Mouse (Mus musculus) hindbrain, embryonic 13.5 days (tissue): ENCODE results near the gene Adipoq. TPM values are rescaled to one million over a fixed set of nuclear protein-coding genes. Genes with fewer than 3 reads are reported as not detected.
"Not testable (repeated sequence)": the region's sequence is repeated elsewhere in the genome, so short reads cannot be mapped to it uniquely, and the experiment has no call there.

Experiments used
- ATAC-seq: fragments of 200-750 bp; cut with Nextera tagmentation; 2 replicates; pipeline ENCODE4 v1.8.0; 2017; ENCODE audit warnings: moderate TSS enrichment; ENCODE audit not compliant: low FRiP score
- H3K27ac ChIP-seq: fragments of 300-500 bp; sonication (generic); 2 replicates; pipeline ENCODE4 v1.5.1; 2015; ENCODE audit warnings: inconsistent platforms, mild to moderate bottlenecking, moderate library complexity
- H3K27me3 ChIP-seq: fragments of 300-500 bp; sonication (generic); 2 replicates; pipeline ENCODE4 v1.6.1; 2015; ENCODE audit warnings: mild to moderate bottlenecking, inconsistent platforms
- H3K36me3 ChIP-seq: fragments of 300-500 bp; sonication (generic); 2 replicates; pipeline ENCODE4 v1.6.1; 2015; ENCODE audit warnings: mild to moderate bottlenecking, inconsistent platforms
- H3K4me1 ChIP-seq: fragments of 300-500 bp; sonication (generic); replicated peaks from 2 replicates; pipeline ENCODE4 v1.6.1; 2015; ENCODE audit warnings: inconsistent platforms
- H3K4me2 ChIP-seq: fragments of 300-500 bp; sonication (generic); 2 replicates; pipeline ENCODE4 v1.6.1; 2015; ENCODE audit warnings: inconsistent platforms, mild to moderate bottlenecking, moderate library complexity
- H3K4me3 ChIP-seq: fragments of 300-500 bp; sonication (generic); 2 replicates; pipeline ENCODE4 v1.5.1; 2015; ENCODE audit warnings: mild to moderate bottlenecking, inconsistent platforms
- H3K9ac ChIP-seq: fragments of 300-500 bp; sonication (generic); 2 replicates; pipeline ENCODE4 v1.6.1; 2015; ENCODE audit warnings: mild to moderate bottlenecking, inconsistent platforms
- H3K9me3 ChIP-seq: fragments of 300-500 bp; sonication (generic); 2 replicates; pipeline ENCODE4 v1.6.1; 2016; ENCODE audit warnings: inconsistent platforms
- WGBS: fragments of 180-500 bp; shearing (Covaris S2); methylation state at CpG from one replicate; pipeline ENCODE4 v1.1.7; 2015; 5-methylcytosine and 5-hydroxymethylcytosine counted together
- polyA plus RNA-seq: library from polyadenylated mRNA; unstranded; fragments of >200 nt; fragmentation: Nextera tagmentation; extraction: Ambion mirVana; gene quantifications from 2 replicates; pipeline ENCODE4 v1.2.1, GENCODE M21; 2015

The Adipoq gene
- polyA plus RNA-seq, 1 experiment from 2014 or later = not detected

- ATAC-seq = no peak
- Histone ChIP-seq H3K9me3 (0 out of 2 replicates have a peak, but pooled peaks cover 8% of the 10 kb centered on the region), H3K27me3 (no peaks in the 10 kb centered on the region), H3K27ac (no peak overlapping the region), H3K9ac (no peak overlapping the region), H3K4me2 (no peak overlapping the region), H3K4me3 (no peak overlapping the region), H3K36me3 (no peaks in the 10 kb centered on the region), H3K4me1 (no peaks in the 10 kb centered on the region)
- WGBS = 90% methylated on average over 5 of the region's 5 CpGs
These were observed 28.5 kb downstream of the Adipoq start for GRCm38 (mm10) chr16:23174855-23175254.

GRCm38 (mm10) chr16:23175956-23176355, 29.6 kb downstream of the Adipoq start:
- no peaks in the 10 kb centered on the region for H3K27me3 ChIP-seq
- H3K9me3 ChIP-seq = 0 out of 2 replicates have a peak, but pooled peaks cover 8% of the 10 kb centered on the region
- no peak overlapping the region for H3K4me3 ChIP-seq
- H3K36me3 ChIP-seq = no peaks in the 10 kb centered on the region
- no peak overlapping the region for H3K9ac ChIP-seq
- ATAC-seq = no peak
- no peaks in the 10 kb centered on the region for H3K4me1 ChIP-seq
- no peak overlapping the region for H3K27ac ChIP-seq
- 69% methylated on average over 3 of the region's 3 CpGs for WGBS
- no peak overlapping the region for H3K4me2 ChIP-seq

GRCm38 (mm10) chr16:23177856-23178255, 31.5 kb downstream of the Adipoq start:
- 96% methylated on average over 2 of the region's 2 CpGs for WGBS
- no peak for ATAC-seq
- Histone ChIP-seq H3K27ac (no peak overlapping the region), H3K4me1 (no peaks in the 10 kb centered on the region), H3K36me3 (no peaks in the 10 kb centered on the region), H3K9me3 (0 out of 2 replicates have a peak, but pooled peaks cover 2% of the 10 kb centered on the region), H3K4me2 (no peak overlapping the region), H3K27me3 (no peaks in the 10 kb centered on the region), H3K4me3 (no peak overlapping the region), H3K9ac (no peak overlapping the region)

- Histone ChIP-seq H3K4me2 (no peak overlapping the region), H3K9me3 (no peaks in the 10 kb centered on the region), H3K27ac (no peak overlapping the region), H3K4me1 (no peaks in the 10 kb centered on the region), H3K9ac (no peak overlapping the region), H3K4me3 (no peak overlapping the region), H3K27me3 (no peaks in the 10 kb centered on the region), H3K36me3 (no peaks in the 10 kb centered on the region)
- WGBS = 95% methylated on average over 5 of the region's 5 CpGs
- ATAC-seq = no peak
These were observed 32.5 kb downstream of the Adipoq start for GRCm38 (mm10) chr16:23178796-23179195.

GRCm38 (mm10) chr16:23179436-23179835, 33.1 kb downstream of the Adipoq start:
- WGBS = 92% methylated on average over 18 of the region's 18 CpGs
- not testable (repeated sequence) for ATAC-seq

GRCm38 (mm10) chr16:23181054-23181453, 34.7 kb downstream of the Adipoq start:
- H3K27ac ChIP-seq = no peak overlapping the region
- H3K4me1 ChIP-seq = no peaks in the 10 kb centered on the region
- no peak for ATAC-seq
- no peak overlapping the region for H3K4me2 ChIP-seq
- no peak overlapping the region for H3K4me3 ChIP-seq
- no peaks in the 10 kb centered on the region for H3K27me3 ChIP-seq
- H3K36me3 ChIP-seq = no peaks in the 10 kb centered on the region
- H3K9me3 ChIP-seq = no peaks in the 10 kb centered on the region
- H3K9ac ChIP-seq = no peak overlapping the region
- 83% methylated on average over 4 of the region's 4 CpGs for WGBS

More at GRCm38 (mm10) chr16:23179436-23179835, 33.1 kb downstream of the Adipoq start:
- H3K4me2 ChIP-seq, H3K4me1 ChIP-seq, H3K4me3 ChIP-seq, H3K27me3 ChIP-seq, H3K27ac ChIP-seq, H3K36me3 ChIP-seq, H3K9me3 ChIP-seq, H3K9ac ChIP-seq: not testable (repeated sequence)

GRCm38 (mm10) chr16:23181487-23181886, 35.2 kb downstream of the Adipoq start:
- no peak overlapping the region for H3K4me3 ChIP-seq
- H3K36me3 ChIP-seq = no peaks in the 10 kb centered on the region
- no peak overlapping the region for H3K27ac ChIP-seq
- no peaks in the 10 kb centered on the region for H3K27me3 ChIP-seq
- no peak overlapping the region for H3K4me2 ChIP-seq
- H3K9me3 ChIP-seq = no peaks in the 10 kb centered on the region
- no peaks in the 10 kb centered on the region for H3K4me1 ChIP-seq
- H3K9ac ChIP-seq = no peak overlapping the region
- ATAC-seq = no peak
- WGBS = 77% methylated on average over 3 of the region's 3 CpGs

- Histone ChIP-seq H3K4me3 (no peak overlapping the region), H3K4me2 (no peak overlapping the region), H3K9me3 (no peaks in the 10 kb centered on the region), H3K27me3 (no peaks in the 10 kb centered on the region), H3K4me1 (no peaks in the 10 kb centered on the region), H3K36me3 (no peaks in the 10 kb centered on the region), H3K9ac (no peak overlapping the region), H3K27ac (no peak overlapping the region)
- 89% methylated on average over 1 of the region's 1 CpGs for WGBS
- no peak for ATAC-seq
These were observed 35.7 kb downstream of the Adipoq start for GRCm38 (mm10) chr16:23181942-23182597.

- H3K9me3 ChIP-seq = no peaks in the 10 kb centered on the region
- no peaks in the 10 kb centered on the region for H3K36me3 ChIP-seq
- no peak overlapping the region for H3K4me3 ChIP-seq
- no peak overlapping the region for H3K4me2 ChIP-seq
- no peaks in the 10 kb centered on the region for H3K27me3 ChIP-seq
- WGBS = 92% methylated on average over 2 of the region's 2 CpGs
- ATAC-seq = no peak
- H3K9ac ChIP-seq = no peak overlapping the region
- no peak overlapping the region for H3K27ac ChIP-seq
- no peaks in the 10 kb centered on the region for H3K4me1 ChIP-seq
These were observed 39.5 kb downstream of the Adipoq start for GRCm38 (mm10) chr16:23185824-23186223.

- Histone ChIP-seq H3K4me2 (no peak overlapping the region), H3K27me3 (no peaks in the 10 kb centered on the region), H3K27ac (no peak overlapping the region), H3K36me3 (no peaks in the 10 kb centered on the region), H3K4me3 (no peak overlapping the region), H3K9me3 (no peaks in the 10 kb centered on the region), H3K9ac (no peak overlapping the region), H3K4me1 (no peaks in the 10 kb centered on the region)
- WGBS = 82% methylated on average over 4 of the region's 4 CpGs
- ATAC-seq = no peak
These were observed 40.1 kb downstream of the Adipoq start for GRCm38 (mm10) chr16:23186418-23186817.

GRCm38 (mm10) chr16:23187983-23188382, 41.6 kb downstream of the Adipoq start:
- Histone ChIP-seq H3K9ac (no peak overlapping the region), H3K36me3 (no peaks in the 10 kb centered on the region), H3K27ac (no peak overlapping the region), H3K4me3 (no peak overlapping the region), H3K9me3 (no peaks in the 10 kb centered on the region), H3K4me1 (no peaks in the 10 kb centered on the region), H3K27me3 (no peaks in the 10 kb centered on the region), H3K4me2 (no peak overlapping the region)
- ATAC-seq = no peak
- WGBS = 87% methylated on average over 7 of the region's 7 CpGs

- Histone ChIP-seq H3K4me1 (no peaks in the 10 kb centered on the region), H3K4me3 (no peak overlapping the region), H3K36me3 (no peaks in the 10 kb centered on the region), H3K27ac (no peak overlapping the region), H3K9me3 (no peaks in the 10 kb centered on the region), H3K9ac (no peak overlapping the region), H3K27me3 (no peaks in the 10 kb centered on the region), H3K4me2 (no peak overlapping the region)
- ATAC-seq = no peak
- 85% methylated on average over 1 of the region's 1 CpGs for WGBS
These were observed 43.3 kb downstream of the Adipoq start for GRCm38 (mm10) chr16:23189612-23190011.

GRCm38 (mm10) chr16:23191560-23192242, 45.4 kb downstream of the Adipoq start:
- Histone ChIP-seq H3K27ac (no peak overlapping the region), H3K27me3 (no peaks in the 10 kb centered on the region), H3K4me2 (no peak overlapping the region), H3K9me3 (no peaks in the 10 kb centered on the region), H3K4me1 (no peaks in the 10 kb centered on the region), H3K9ac (no peak overlapping the region), H3K36me3 (no peaks in the 10 kb centered on the region), H3K4me3 (no peak overlapping the region)
- no peak for ATAC-seq
- WGBS = 89% methylated on average over 9 of the region's 9 CpGs
